Mouse (Mus musculus) layer of hippocampus, adult 8-10 months (tissue): ENCODE data around the gene Gm10277. TPM values are rescaled to one million over a fixed set of nuclear protein-coding genes. Genes with fewer than 3 reads are reported as not detected.

Experiments
- total RNA-seq, 4 experiments: library from RNA; stranded (reverse); gene quantifications; 2 replicates each; pipeline ENCODE4 v1.2.4; 2022

Gm10277 gene
- total RNA-seq, 4 experiments from 2014 or later: not detected

Other genes starting within 250 kb of the Gm10277 start
- 100 to 1,000 TPM in 2 of 4 experiments, 10 to 100 TPM in 2; 99.9 to 115 (median 107) TPM for gene Taok1, start 179.9 kb downstream of the Gm10277 start, total RNA-seq
- 10 to 100 TPM; 72.4 to 86.8 (median 77.3) TPM for gene Nufip2, start 101.6 kb downstream of the Gm10277 start, total RNA-seq
- gene Cryba1, start 62.5 kb downstream of the Gm10277 start, total RNA-seq: not detected
- gene Myo18a, start 24.5 kb downstream of the Gm10277 start, total RNA-seq: 100 to 1,000 TPM; 136 to 156 (median 149) TPM
- 1 to 10 TPM; 1.8 to 3.4 (median 2.4) TPM for gene Pipox, start 106.3 kb upstream of the Gm10277 start, total RNA-seq
- gene Sez6, start 143.1 kb upstream of the Gm10277 start, total RNA-seq: 100 to 1,000 TPM; 139 to 164 (median 153) TPM
- gene Phf12, start 195.0 kb upstream of the Gm10277 start, total RNA-seq: 10 to 100 TPM; 56.1 to 64.4 (median 61.1) TPM
- gene Dhrs13, start 244.5 kb upstream of the Gm10277 start, total RNA-seq: 1 to 10 TPM; 4.0 to 5.2 (median 4.8) TPM